Mouse (Mus musculus) stomach, embryonic 15.5 days (tissue): ENCODE measurements around the gene Fam173a. TPM values are rescaled to one million over a fixed set of nuclear protein-coding genes. Genes with fewer than 3 reads are reported as not detected.

Experiments
- ATAC-seq: fragments of 200-750 bp; cut with Nextera tagmentation; 2 replicates; pipeline ENCODE4 v1.8.0; 2017; ENCODE audit warnings: low read depth, moderate number of reproducible peaks, moderate TSS enrichment; ENCODE audit not compliant: insufficient read depth, low FRiP score
- H3K27ac ChIP-seq: fragments of 300-500 bp; sonication (generic); 2 replicates; pipeline ENCODE4 v1.5.1; 2015; ENCODE audit warnings: mild to moderate bottlenecking, inconsistent platforms
- H3K27me3 ChIP-seq: fragments of 300-500 bp; sonication (generic); replicated peaks from 2 replicates; pipeline ENCODE4 v1.6.1; 2015; ENCODE audit warnings: inconsistent platforms
- H3K36me3 ChIP-seq: fragments of 300-500 bp; sonication (generic); 2 replicates; pipeline ENCODE4 v1.6.1; 2015; ENCODE audit warnings: inconsistent platforms
- H3K4me1 ChIP-seq: fragments of 300-500 bp; sonication (generic); 2 replicates; pipeline ENCODE4 v1.6.1; 2015; ENCODE audit warnings: inconsistent platforms
- H3K4me2 ChIP-seq: fragments of 300-500 bp; sonication (generic); 2 replicates; pipeline ENCODE4 v1.6.1; 2015; ENCODE audit warnings: mild to moderate bottlenecking, inconsistent platforms
- H3K4me3 ChIP-seq: fragments of 300-500 bp; sonication (generic); replicated peaks from 2 replicates; pipeline ENCODE4 v1.5.1; 2015; ENCODE audit warnings: inconsistent platforms
- H3K9ac ChIP-seq: fragments of 300-500 bp; sonication (generic); 2 replicates; pipeline ENCODE4 v1.6.1; 2015; ENCODE audit warnings: inconsistent platforms
- H3K9me3 ChIP-seq: fragments of 300-500 bp; sonication (generic); 2 replicates; pipeline ENCODE4 v1.6.1; 2016; ENCODE audit warnings: inconsistent platforms
- WGBS: fragments of 180-500 bp; shearing (Covaris S2); methylation state at CpG from one replicate; pipeline ENCODE4 v1.1.7; 2015; 5-methylcytosine and 5-hydroxymethylcytosine counted together
- polyA plus RNA-seq: library from polyadenylated mRNA; unstranded; fragments of >200 nt; fragmentation: Nextera tagmentation; extraction: Ambion mirVana; gene quantifications from 2 replicates; pipeline ENCODE4 v1.2.1, GENCODE M21; 2015

Fam173a gene
- polyA plus RNA-seq, 1 experiment from 2014 or later, result 99.3 TPM

DNA sequence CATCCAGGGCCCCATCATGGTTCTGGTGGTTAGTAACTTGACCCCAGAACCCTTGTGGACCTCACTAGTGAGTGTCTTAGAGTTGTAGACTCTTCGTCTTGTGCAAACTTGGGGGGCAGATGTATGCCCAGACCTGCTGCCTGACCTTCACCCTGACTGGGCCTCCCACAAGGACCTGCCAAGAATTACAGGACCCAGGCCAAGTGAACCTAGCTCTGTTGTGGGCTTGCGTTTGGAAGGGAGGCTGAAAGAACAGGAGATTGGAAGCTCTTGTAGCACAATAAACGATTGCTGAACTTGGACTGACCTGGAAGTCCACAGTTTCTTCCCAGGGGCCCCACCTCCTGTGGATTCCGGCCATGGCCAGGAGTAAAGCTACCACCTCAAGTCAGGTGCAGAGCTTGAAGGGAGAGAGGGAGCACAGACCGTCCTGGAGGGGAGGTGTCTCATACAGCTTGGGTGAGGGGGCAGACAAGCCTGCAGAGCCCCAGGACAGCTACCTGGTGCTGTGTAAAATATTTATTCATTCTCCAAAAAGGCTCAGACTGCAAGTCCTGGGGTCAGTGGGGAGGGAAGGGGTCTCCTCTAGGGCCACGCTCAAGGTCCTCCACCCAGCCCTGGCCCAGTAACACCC lies 41.4 kb upstream of the Fam173a start:
- 15% methylated on average over 6 of the region's 6 CpGs for WGBS
- no peak for ATAC-seq
- peak overlapping the region; percentile 81 for H3K4me2 ChIP-seq
- peaks cover 17% of the 10 kb centered on the region for H3K36me3 ChIP-seq
- H3K27me3 ChIP-seq, result no peaks in the 10 kb centered on the region
- H3K27ac ChIP-seq, result peak overlapping the region; percentile 97
- peak overlapping the region; percentile 89 for H3K4me3 ChIP-seq
- H3K4me1 ChIP-seq, result peaks cover 73% of the 10 kb centered on the region
- H3K9me3 ChIP-seq, result no peaks in the 10 kb centered on the region
- H3K9ac ChIP-seq, result peak overlapping the region; percentile 70

DNA sequence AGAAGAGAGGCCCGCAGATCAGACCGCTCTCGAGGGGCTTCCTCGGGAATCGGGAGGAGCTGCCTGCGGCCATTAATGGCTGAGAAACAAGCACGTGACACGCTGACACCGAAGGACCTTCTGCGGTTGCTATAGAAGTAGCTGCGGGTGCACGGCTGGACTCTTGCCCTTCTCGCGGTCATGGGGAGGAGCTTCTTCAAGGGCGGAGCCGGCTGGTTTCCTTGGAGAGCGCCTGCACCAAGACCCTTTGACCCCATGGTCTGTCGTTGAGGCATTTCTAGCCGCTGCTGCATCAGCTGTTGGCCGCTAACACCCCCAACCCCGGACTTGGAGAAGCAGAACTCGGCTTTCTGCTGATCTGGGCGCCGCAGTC lies 40.6 kb upstream of the Fam173a start, which contains the start of gene Stub1:
TSS of gene Stub1 (minus strand) at position 114 of the 373 bp plus-strand sequence.
- H3K27ac ChIP-seq, result peak within 1 kb of the TSS; percentile 97
- no peaks in the 10 kb centered on the region for H3K9me3 ChIP-seq
- peaks cover 13% of the 10 kb centered on the region for H3K36me3 ChIP-seq
- ATAC-seq, result peak; percentile 61
- H3K4me2 ChIP-seq, result peak within 1 kb of the TSS; percentile 95
- H3K27me3 ChIP-seq, result no peaks in the 10 kb centered on the region
- WGBS, result 0% methylated on average over 24 of the region's 24 CpGs
- peak within 1 kb of the TSS; percentile 94 for H3K9ac ChIP-seq
- H3K4me3 ChIP-seq, result peak within 1 kb of the TSS; percentile 89
- H3K4me1 ChIP-seq, result peaks cover 74% of the 10 kb centered on the region

DNA sequence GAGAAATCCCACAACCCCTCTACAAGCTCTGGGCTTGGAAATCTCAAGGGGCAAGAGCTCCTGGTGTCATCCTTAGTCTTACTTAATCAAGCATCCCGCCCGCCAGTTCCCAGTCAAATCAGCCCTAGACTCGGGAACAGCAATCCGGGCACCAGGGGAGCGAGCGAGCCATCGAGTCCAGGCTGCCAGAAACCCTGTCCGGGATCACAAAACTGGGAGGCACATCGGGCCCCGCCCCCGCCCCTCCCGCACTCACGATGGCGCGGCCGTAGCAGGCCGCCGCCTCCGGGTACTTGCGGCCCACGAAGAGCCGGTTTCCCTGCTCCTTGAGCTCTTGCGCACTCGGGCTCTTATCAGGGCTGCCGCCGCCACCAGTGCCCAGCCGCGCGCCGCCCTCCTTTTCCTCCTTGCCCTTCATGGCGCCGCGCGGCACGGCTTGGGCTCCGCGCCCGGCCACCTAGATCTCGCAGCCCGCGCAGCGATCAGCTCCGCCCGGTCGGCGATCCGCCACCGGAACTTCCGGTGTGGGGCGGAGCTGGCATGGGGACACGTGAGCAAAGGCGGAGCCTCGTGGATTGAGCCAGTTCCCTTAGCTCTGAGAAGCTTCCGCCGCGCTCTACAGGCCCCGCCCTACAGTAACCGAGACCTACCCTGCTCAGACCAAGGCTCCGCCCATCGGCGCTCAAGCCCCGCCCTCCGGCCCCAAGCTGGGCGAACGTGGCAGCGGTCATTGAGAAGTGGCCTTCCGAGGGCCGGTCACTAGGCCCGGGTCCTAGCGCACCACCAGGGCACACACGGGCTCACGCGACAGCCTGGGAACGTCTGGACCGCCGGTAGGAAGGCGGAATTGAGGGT lies 40.0 kb upstream of the Fam173a start:
- Histone ChIP-seq H3K9ac (peak overlapping the region; percentile 94), H3K4me2 (peak overlapping the region; percentile 95), H3K4me3 (peak overlapping the region; percentile 89), H3K27me3 (no peaks in the 10 kb centered on the region), H3K27ac (peak overlapping the region; percentile 97), H3K9me3 (no peaks in the 10 kb centered on the region), H3K4me1 (peaks cover 78% of the 10 kb centered on the region), H3K36me3 (peaks cover 14% of the 10 kb centered on the region)
- under 1% methylated on average over 77 of the region's 77 CpGs for WGBS
- peak; percentile 89 for ATAC-seq

DNA sequence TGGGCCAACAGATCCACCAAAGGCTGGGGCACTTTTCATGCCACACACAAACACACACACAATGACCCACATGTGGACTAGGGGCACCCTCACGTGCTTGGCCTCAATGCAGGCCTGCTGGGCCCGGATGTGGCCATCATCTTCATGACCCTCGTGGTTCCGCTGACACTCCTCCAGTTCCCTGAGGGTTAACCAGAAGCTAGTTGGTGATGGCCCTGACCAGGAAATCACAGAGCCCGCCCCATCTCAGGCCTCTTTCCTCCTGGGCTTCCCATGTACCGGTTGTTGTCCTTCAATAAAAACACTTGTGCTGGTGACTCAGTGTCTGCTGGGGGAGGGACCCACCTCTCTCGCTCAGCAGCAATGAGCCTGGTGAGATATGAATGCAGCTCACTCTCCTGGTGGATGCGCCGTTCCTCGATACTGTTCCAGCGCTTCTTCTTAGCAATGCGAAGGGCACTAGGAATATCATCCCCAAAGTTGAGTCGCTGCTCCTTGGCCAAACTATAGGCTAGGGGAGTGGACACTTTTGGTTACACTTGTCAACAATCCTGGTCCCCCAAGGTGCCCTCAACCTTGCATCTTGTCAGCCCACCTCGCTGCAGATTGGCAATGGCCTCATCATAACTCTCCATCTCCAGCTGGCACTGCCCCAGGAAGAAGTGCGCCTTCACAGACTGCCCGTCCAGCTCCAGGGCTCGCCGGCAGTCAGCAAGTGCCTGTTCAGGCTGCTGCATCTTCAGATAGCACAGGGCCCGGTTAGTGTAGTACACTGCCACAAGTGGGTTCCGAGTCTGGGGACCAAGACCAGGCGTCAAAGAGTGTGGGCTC lies 39.0 kb upstream of the Fam173a start:
- H3K27ac ChIP-seq, result peak overlapping the region; percentile 97
- peaks cover 19% of the 10 kb centered on the region for H3K36me3 ChIP-seq
- no peak for ATAC-seq
- H3K9ac ChIP-seq, result peak overlapping the region; percentile 94
- H3K4me2 ChIP-seq, result peak overlapping the region; percentile 95
- WGBS, result 49% methylated on average over 21 of the region's 21 CpGs
- no peaks in the 10 kb centered on the region for H3K9me3 ChIP-seq
- H3K4me1 ChIP-seq, result peaks cover 71% of the 10 kb centered on the region
- no peaks in the 10 kb centered on the region for H3K27me3 ChIP-seq
- peak overlapping the region; percentile 89 for H3K4me3 ChIP-seq

DNA sequence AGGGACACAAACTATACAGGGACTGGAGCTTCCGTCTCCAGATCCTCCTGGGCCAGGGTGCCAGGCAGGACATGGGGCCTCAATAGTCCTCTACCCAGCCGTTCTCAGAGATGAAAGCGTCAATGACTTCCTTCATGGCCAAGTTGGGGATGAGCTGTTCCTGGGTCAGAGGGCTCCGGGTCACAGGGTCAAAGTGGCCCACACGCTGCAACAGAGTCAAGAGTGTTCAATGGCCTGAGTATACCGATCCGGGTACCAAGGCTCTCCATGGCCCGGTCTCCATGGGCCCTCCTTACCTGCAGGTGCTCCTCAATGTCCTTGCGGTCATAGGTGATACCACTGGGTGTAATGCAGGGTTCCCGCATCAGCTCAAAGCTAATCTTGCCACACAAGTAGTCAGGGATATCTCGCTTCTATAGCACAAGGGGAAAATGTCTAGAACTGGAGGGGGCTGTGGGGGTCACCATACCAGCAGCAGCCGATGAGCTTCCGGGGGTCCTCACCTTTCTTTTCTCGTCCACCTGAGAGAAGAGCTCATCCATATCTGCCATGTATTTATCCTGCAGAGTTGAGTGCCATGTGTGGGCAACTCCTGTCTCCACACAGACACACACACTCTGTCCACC lies 38.2 kb upstream of the Fam173a start:
- peak overlapping the region; percentile 95; the same call in 1 of the 2 replicates for H3K4me2 ChIP-seq
- peaks cover 64% of the 10 kb centered on the region for H3K4me1 ChIP-seq
- H3K36me3 ChIP-seq, result peaks cover 19% of the 10 kb centered on the region
- no peak for ATAC-seq
- H3K9me3 ChIP-seq, result no peaks in the 10 kb centered on the region
- peak overlapping the region; percentile 89; the same call in 1 of the 2 replicates for H3K4me3 ChIP-seq
- 83% methylated on average over 14 of the region's 14 CpGs for WGBS
- no peak overlapping the region for H3K27ac ChIP-seq
- no peak overlapping the region for H3K9ac ChIP-seq
- no peaks in the 10 kb centered on the region for H3K27me3 ChIP-seq

DNA sequence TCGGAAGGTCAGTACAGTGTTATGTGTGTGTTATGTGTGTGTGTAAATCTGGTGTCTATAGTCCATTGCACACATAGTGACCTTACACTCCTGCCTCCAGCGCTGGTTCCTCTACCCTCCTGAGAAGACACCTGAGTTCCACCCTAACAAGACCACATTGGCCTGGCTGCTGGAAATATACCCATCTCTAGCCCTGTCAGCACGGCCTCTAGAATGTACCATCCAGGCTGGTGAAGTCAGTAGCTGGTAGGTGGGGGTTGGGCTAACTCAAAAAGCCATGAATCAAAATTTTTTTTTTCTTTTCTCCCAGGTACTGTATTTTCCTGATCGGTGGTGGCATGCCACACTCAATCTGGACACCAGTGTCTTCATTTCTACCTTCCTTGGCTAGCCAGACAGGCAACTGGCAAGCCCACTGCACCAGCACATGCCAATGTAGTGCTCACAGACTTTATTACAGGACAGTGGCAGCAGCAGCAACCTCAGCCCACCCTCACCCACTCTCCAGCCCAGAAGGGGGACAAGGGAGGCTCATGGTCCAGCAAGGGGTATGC lies 37.6 kb upstream of the Fam173a start:
- no peaks in the 10 kb centered on the region for H3K9me3 ChIP-seq
- peak overlapping the region; percentile 91; the same call in 1 of the 2 replicates for H3K27ac ChIP-seq
- peaks cover 19% of the 10 kb centered on the region for H3K36me3 ChIP-seq
- H3K4me3 ChIP-seq, result peak overlapping the region; percentile 89; the same call in 1 of the 2 replicates
- no peak for ATAC-seq
- H3K9ac ChIP-seq, result no peak overlapping the region
- WGBS, result 80% methylated on average over 4 of the region's 4 CpGs
- H3K4me1 ChIP-seq, result peaks cover 61% of the 10 kb centered on the region
- H3K4me2 ChIP-seq, result peak overlapping the region; percentile 95
- H3K27me3 ChIP-seq, result no peaks in the 10 kb centered on the region

DNA sequence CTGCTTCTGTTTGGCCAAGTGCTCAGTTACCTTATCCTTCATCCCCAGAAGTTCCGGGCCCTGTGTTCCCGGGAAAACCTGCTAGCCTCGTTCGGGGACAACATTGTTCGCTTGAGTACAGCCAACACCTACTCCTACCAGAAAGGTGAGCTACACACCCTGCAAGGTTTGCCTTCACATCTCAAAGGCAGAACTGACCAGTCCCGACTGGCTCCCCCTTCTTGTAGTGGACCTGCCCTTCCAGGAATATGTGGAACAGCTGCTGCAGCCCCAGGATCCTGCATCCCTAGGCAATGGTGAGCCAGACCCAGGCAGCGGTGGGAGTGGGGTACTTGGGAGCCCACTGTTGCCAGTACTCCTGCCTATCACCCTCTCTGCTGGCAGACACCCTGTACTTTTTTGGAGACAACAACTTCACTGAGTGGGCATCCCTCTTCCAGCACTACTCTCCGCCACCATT lies 36.9 kb upstream of the Fam173a start:
- peak overlapping the region; percentile 91 for H3K27ac ChIP-seq
- peaks cover 61% of the 10 kb centered on the region for H3K4me1 ChIP-seq
- H3K9me3 ChIP-seq, result no peaks in the 10 kb centered on the region
- H3K9ac ChIP-seq, result peak overlapping the region; percentile 60; the same call in 1 of the 2 replicates
- H3K4me2 ChIP-seq, result peak overlapping the region; percentile 75
- ATAC-seq, result no peak
- H3K27me3 ChIP-seq, result no peaks in the 10 kb centered on the region
- H3K4me3 ChIP-seq, result peak overlapping the region; percentile 61
- H3K36me3 ChIP-seq, result peaks cover 19% of the 10 kb centered on the region
- WGBS, result 36% methylated on average over 8 of the region's 8 CpGs

DNA sequence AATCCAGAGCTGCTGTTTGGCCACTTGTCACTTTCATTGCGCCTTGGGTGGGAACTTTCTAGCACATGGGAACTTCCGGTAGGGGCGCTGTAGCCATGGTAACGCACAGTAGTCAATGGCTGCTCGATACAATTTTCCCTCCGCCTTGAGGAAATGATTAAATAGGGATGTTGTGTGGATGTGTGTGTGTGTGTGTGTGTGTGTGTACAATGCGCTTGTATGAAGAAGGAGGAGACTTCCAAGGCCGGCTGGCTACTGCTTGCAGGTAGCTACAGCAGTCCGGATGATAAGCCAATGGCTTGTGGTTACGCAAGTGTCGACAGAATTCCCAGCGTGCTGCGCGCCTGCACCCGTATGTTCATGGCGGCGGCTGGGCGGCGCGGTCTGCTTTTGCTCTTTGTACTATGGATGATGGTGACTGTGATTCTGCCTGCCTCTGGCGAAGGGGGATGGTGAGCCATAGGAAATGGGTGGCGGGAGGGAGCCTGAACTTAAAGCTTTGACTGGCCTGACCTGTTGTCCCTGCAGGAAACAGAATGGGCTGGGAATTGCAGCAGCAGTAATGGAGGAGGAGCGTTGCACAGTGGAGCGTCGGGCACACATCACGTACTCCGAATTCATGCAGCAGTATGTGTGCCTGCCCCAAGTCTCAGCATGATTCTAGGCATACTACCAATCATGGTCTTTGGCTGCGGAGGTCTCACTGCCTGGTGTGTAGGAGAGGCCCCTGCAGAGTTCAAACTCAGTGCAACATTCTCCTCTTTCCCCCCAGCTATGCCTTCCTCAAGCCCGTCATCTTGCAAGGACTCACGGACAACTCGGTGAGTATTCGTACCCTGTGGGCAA lies 36.2 kb upstream of the Fam173a start, which contains the start of gene Jmjd8:
TSS of gene Jmjd8 (plus strand) at position 156 of the 846 bp plus-strand sequence.
- Histone ChIP-seq H3K4me2 (peak within 1 kb of the TSS; percentile 75), H3K4me1 (peaks cover 61% of the 10 kb centered on the region), H3K9me3 (no peaks in the 10 kb centered on the region), H3K4me3 (peak within 1 kb of the TSS; percentile 61), H3K36me3 (peaks cover 19% of the 10 kb centered on the region), H3K27ac (peak within 1 kb of the TSS; percentile 91), H3K27me3 (no peaks in the 10 kb centered on the region), H3K9ac (peak within 1 kb of the TSS; percentile 60; the same call in 1 of the 2 replicates)
- peak; percentile 28 for ATAC-seq
- under 1% methylated on average over 32 of the region's 32 CpGs for WGBS

DNA sequence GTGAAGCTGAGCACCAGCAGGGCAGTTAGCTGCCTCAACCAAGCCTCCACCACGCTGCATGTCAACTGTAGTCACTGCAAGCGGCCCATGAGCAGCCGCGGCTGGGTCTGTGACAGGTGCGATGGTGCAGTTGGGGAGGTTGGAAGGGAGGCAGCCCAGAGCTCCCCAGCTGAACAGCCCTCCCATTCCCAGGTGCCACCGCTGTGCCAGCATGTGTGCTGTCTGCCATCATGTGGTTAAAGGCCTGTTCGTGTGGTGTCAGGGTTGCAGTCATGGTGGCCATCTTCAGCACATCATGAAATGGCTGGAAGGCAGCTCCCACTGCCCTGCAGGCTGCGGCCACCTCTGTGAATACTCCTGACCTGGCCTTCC lies 35.5 kb upstream of the Fam173a start:
- Histone ChIP-seq H3K4me3 (peak overlapping the region; percentile 61), H3K4me2 (peak overlapping the region; percentile 75), H3K9me3 (no peaks in the 10 kb centered on the region), H3K27ac (peak overlapping the region; percentile 91; the same call in 1 of the 2 replicates), H3K27me3 (no peaks in the 10 kb centered on the region), H3K9ac (0 out of 2 replicates have a peak overlapping the region, but pooled peaks have one; percentile 14), H3K4me1 (peaks cover 59% of the 10 kb centered on the region), H3K36me3 (peaks cover 19% of the 10 kb centered on the region)
- ATAC-seq, result no peak
- WGBS, result 84% methylated on average over 8 of the region's 8 CpGs

DNA sequence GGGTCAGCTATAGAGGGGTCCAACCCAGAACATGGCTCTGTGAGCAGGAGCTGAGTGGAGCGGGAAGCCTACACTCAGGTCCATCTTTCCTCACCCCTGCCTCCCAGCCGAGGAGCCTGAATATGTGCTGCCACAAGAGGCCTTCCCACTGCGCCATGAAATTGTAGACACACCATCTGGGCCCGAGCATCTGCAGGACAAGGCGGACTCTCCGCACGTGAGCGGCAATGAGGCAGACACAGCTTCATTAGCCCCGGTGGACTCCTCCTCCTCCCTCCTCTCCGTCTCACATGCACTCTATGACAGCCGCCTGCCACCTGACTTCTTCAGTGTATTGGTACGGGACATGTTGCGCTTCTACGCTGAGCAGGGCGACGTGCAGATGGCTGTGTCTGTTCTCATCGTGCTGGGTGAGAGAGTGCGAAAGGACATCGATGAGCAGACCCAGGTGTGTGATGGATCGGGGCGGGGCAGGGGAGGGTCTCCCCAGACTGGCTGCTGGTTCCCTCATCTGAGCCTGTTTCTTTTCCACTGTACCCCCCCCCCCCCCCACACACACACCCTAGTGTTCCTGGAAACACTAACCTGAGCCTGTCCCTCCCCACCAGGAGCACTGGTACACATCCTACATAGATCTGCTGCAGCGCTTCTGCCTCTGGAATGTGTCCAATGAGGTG lies 35.0 kb upstream of the Fam173a start:
- Histone ChIP-seq H3K27ac (0 out of 2 replicates have a peak overlapping the region, but pooled peaks have one; percentile 91), H3K27me3 (no peaks in the 10 kb centered on the region), H3K4me2 (no peak overlapping the region), H3K9me3 (no peaks in the 10 kb centered on the region), H3K36me3 (peaks cover 19% of the 10 kb centered on the region), H3K9ac (no peak overlapping the region), H3K4me3 (no peak overlapping the region), H3K4me1 (peaks cover 59% of the 10 kb centered on the region)
- no peak for ATAC-seq
- WGBS, result 91% methylated on average over 22 of the region's 22 CpGs
